ENCODE assay signal across 8 mouse cellular contexts in genomic region chr1:155059505-155059904, GRCm38 (mm10). TPM values are rescaled to one million over a fixed set of nuclear protein-coding genes. Genes with fewer than 3 reads are reported as not detected.
A peak's percentile ranks its signal among the peaks of the same experiment; 100 is the strongest.
DNase-seq lines count a peak whose midpoint lies in the region; ATAC-seq and TF ChIP-seq lines count a peak whose summit lies in the region.

No protein-coding gene starts in this region.

- ATAC-seq in midbrain, embryonic 11.5 days (ENCODE audit: low FRiP score) = no peak
- no peak for ATAC-seq in midbrain, embryonic 15.5 days (replicated peaks)
- peak; percentile 87 for ATAC-seq in heart, embryonic 16.5 days (replicated peaks; ENCODE audit: extremely low read depth, insufficient read depth, low FRiP score)
- ATAC-seq in limb, embryonic 13.5 days (ENCODE audit: low FRiP score, low read depth) = no peak

- no peaks in the 10 kb centered on the region; the same call in 1 of the 2 replicates for H3K27me3 ChIP-seq in midbrain, embryonic 11.5 days (ENCODE audit: control insufficient read depth, insufficient read depth, low read length)
- H3K27me3 ChIP-seq in midbrain, embryonic 15.5 days (replicated peaks) = no peaks in the 10 kb centered on the region
- H3K27me3 ChIP-seq in heart, embryonic 16.5 days (ENCODE audit: control insufficient read depth, insufficient read depth, low read length) = no peaks in the 10 kb centered on the region
- H3K27me3 ChIP-seq in limb, embryonic 13.5 days = 0 out of 2 replicates have a peak, but pooled peaks cover 6% of the 10 kb centered on the region

- peak; percentile 79 for DNase-seq in midbrain, embryonic 11.5 days (ENCODE audit: low spot score, missing footprints)
- peak; percentile 88 for DNase-seq in naive thymus-derived CD4-positive, alpha-beta T cell, adult 2 months (ENCODE audit: low read depth)
- DNase-seq in urinary bladder, postnatal 4 days (ENCODE audit: low spot score in 2 of 2) = no peak
- DNase-seq in ovary, postnatal 36 days (ENCODE audit: low spot score) = no peak

- H3K9ac ChIP-seq in midbrain, embryonic 11.5 days (ENCODE audit: low read length) = peak overlapping the region; percentile 25; the same call in 1 of the 2 replicates
- H3K9ac ChIP-seq in midbrain, embryonic 15.5 days = no peak overlapping the region
- peak overlapping the region; percentile 27; the same call in 1 of the 2 replicates for H3K9ac ChIP-seq in heart, embryonic 16.5 days (ENCODE audit: low read length)
- no peak overlapping the region for H3K9ac ChIP-seq in limb, embryonic 13.5 days

- no peak overlapping the region for H3K27ac ChIP-seq in midbrain, embryonic 11.5 days (ENCODE audit: low read depth, low read length)
- H3K27ac ChIP-seq in midbrain, embryonic 15.5 days = no peak overlapping the region
- peak overlapping the region; percentile 82 for H3K27ac ChIP-seq in bone marrow macrophage, adult 2 months (ENCODE audit: insufficient read depth, low read depth, low read length)
- peak overlapping the region; percentile 62 for H3K27ac ChIP-seq in heart, embryonic 16.5 days (ENCODE audit: low read length)
- H3K27ac ChIP-seq in limb, embryonic 13.5 days = no peak overlapping the region

- no peaks in the 10 kb centered on the region for H3K4me1 ChIP-seq in midbrain, embryonic 11.5 days (ENCODE audit: control insufficient read depth, insufficient read depth, low read length)
- H3K4me1 ChIP-seq in midbrain, embryonic 15.5 days = 0 out of 2 replicates have a peak, but pooled peaks cover 6% of the 10 kb centered on the region
- H3K4me1 ChIP-seq in bone marrow macrophage, adult 2 months (ENCODE audit: control insufficient read depth, insufficient read depth, low read length) = peaks cover 90% of the 10 kb centered on the region
- H3K4me1 ChIP-seq in heart, embryonic 16.5 days (ENCODE audit: control insufficient read depth, insufficient read depth, low read length) = peaks cover 33% of the 10 kb centered on the region
- peaks cover 44% of the 10 kb centered on the region for H3K4me1 ChIP-seq in limb, embryonic 13.5 days

- H3K9me3 ChIP-seq in midbrain, embryonic 11.5 days (ENCODE audit: control insufficient read depth, low read length) = no peaks in the 10 kb centered on the region
- no peaks in the 10 kb centered on the region for H3K9me3 ChIP-seq in midbrain, embryonic 15.5 days
- H3K9me3 ChIP-seq in heart, embryonic 16.5 days (replicated peaks; ENCODE audit: control insufficient read depth, low read length) = no peaks in the 10 kb centered on the region
- no peaks in the 10 kb centered on the region for H3K9me3 ChIP-seq in limb, embryonic 13.5 days

- TF ChIP-seq CTCF in bone marrow macrophage, adult 2 months (IDR thresholded peaks at IDR 0.05; ENCODE audit: low read depth, low read length) = no peak

- H3K36me3 ChIP-seq in midbrain, embryonic 11.5 days (ENCODE audit: control insufficient read depth, insufficient read depth, low read length) = no peaks in the 10 kb centered on the region
- no peaks in the 10 kb centered on the region for H3K36me3 ChIP-seq in midbrain, embryonic 15.5 days (replicated peaks)
- H3K36me3 ChIP-seq in heart, embryonic 16.5 days (ENCODE audit: control insufficient read depth, insufficient read depth) = no peaks in the 10 kb centered on the region
- H3K36me3 ChIP-seq in limb, embryonic 13.5 days = no peaks in the 10 kb centered on the region

- no peak overlapping the region for H3K4me2 ChIP-seq in midbrain, embryonic 11.5 days
- no peak overlapping the region for H3K4me2 ChIP-seq in midbrain, embryonic 15.5 days
- peak overlapping the region; percentile 31 for H3K4me2 ChIP-seq in heart, embryonic 16.5 days (ENCODE audit: low read depth, low read length)
- H3K4me2 ChIP-seq in limb, embryonic 13.5 days (replicated peaks) = peak overlapping the region; percentile 19; the same call in 1 of the 2 replicates

- WGBS in midbrain, embryonic 11.5 days = 42% methylated on average over 14 of the region's 14 CpGs
- WGBS in midbrain, embryonic 15.5 days = 41% methylated on average over 14 of the region's 14 CpGs
- 8% methylated on average over 14 of the region's 14 CpGs for WGBS in heart, embryonic 16.5 days
- WGBS in limb, embryonic 13.5 days = 27% methylated on average over 14 of the region's 14 CpGs

- no peak overlapping the region for H3K4me3 ChIP-seq in midbrain, embryonic 11.5 days (ENCODE audit: low read depth, low read length)
- H3K4me3 ChIP-seq in midbrain, embryonic 15.5 days = no peak overlapping the region
- H3K4me3 ChIP-seq in bone marrow macrophage, adult 2 months (ENCODE audit: insufficient read depth, low read length) = peak overlapping the region; percentile 17
- H3K4me3 ChIP-seq in heart, embryonic 16.5 days (ENCODE audit: low read length) = no peak overlapping the region
- no peak overlapping the region for H3K4me3 ChIP-seq in limb, embryonic 13.5 days

- no peak for TF ChIP-seq POLR2A in bone marrow macrophage, adult 2 months (IDR thresholded peaks at IDR 0.05; ENCODE audit: borderline replicate concordance, low read depth, low read length)

RNA-seq across cellular contexts. Expression of gene Ier5, which starts 39.9 kb away (rescaled TPM):
- 12.4 and 13.5 TPM in 2 replicates for polyA plus RNA-seq in midbrain, embryonic 11.5 days (2014; fragmentation: Nextera tagmentation; extraction: Ambion mirVana)
- 7.2 and 9.4 TPM in 2 replicates for polyA plus RNA-seq in midbrain, embryonic 15.5 days (2015; fragmentation: Nextera tagmentation; extraction: Ambion mirVana)
- polyA plus RNA-seq in bone marrow macrophage, adult 2 months (2012; ENCODE audit: insufficient read depth, insufficient read length, missing spikeins) = 58.7 and 62.5 TPM in 2 replicates
- 3.6 and 3.9 TPM in 2 replicates for polyA plus RNA-seq in heart, embryonic 16.5 days (2015; fragmentation: Nextera tagmentation; extraction: Ambion mirVana)
- 5.8 and 6.0 TPM in 2 replicates for polyA plus RNA-seq in limb, embryonic 13.5 days (2015; fragmentation: Nextera tagmentation; extraction: Ambion mirVana)

Comparison
In these comparisons a context has a peak if more than half of its experiments do, and no peak if none do; other contexts are left out.
1. H3K9ac ChIP-seq: peak in midbrain, embryonic 11.5 days (single experiment) and heart, embryonic 16.5 days (single experiment); none in midbrain, embryonic 15.5 days (single experiment) and limb, embryonic 13.5 days (single experiment).
2. DNase-seq: peak in midbrain, embryonic 11.5 days (single experiment) and naive thymus-derived CD4-positive, alpha-beta T cell, adult 2 months (single experiment); none in urinary bladder, postnatal 4 days (0 of 2) and ovary, postnatal 36 days (single experiment).
3. H3K27ac ChIP-seq: peak in bone marrow macrophage, adult 2 months (single experiment) and heart, embryonic 16.5 days (single experiment); none in midbrain, embryonic 11.5 days (single experiment), midbrain, embryonic 15.5 days (single experiment) and limb, embryonic 13.5 days (single experiment).
4. H3K4me2 ChIP-seq: peak in heart, embryonic 16.5 days (single experiment) and limb, embryonic 13.5 days (single experiment); none in midbrain, embryonic 11.5 days (single experiment) and midbrain, embryonic 15.5 days (single experiment).